Mouse (Mus musculus) CH12.LX (cell line): ENCODE data around the gene Asic2. TPM values are rescaled to one million over a fixed set of nuclear protein-coding genes. Genes with fewer than 3 reads are reported as not detected.

Source experiments
- DNase-seq: peaks from one replicate; pipeline ENCODE4 v3.0.0-alpha.2; 2013; ENCODE audit errors: extremely low read depth
- H3K27ac ChIP-seq: 2 replicates; pipeline ENCODE4 v1.5.1; 2012; ENCODE audit warnings: low read depth, mild to moderate bottlenecking, control low read depth, moderate library complexity; ENCODE audit not compliant: insufficient read depth
- H3K27me3 ChIP-seq: replicated peaks from 2 replicates; pipeline ENCODE3; 2012; ENCODE audit warnings: inconsistent platforms
- H3K36me3 ChIP-seq, 2 experiments: replicated peaks in 1 of 2; 2 replicates each; pipeline versions ENCODE3 to v1.6.1; 2012; ENCODE audit warnings: inconsistent platforms in 1 of 2, low read length in 1 of 2, mild to moderate bottlenecking in 1 of 2, mixed read lengths in 1 of 2, moderate library complexity in 1 of 2; ENCODE audit not compliant: control insufficient read depth in 1 of 2, insufficient read depth in 1 of 2
- H3K4me1 ChIP-seq, 2 experiments: 2 replicates each; pipeline ENCODE4 v1.6.1; 2012; ENCODE audit warnings: inconsistent platforms in 1 of 2, moderate library complexity in 1 of 2; ENCODE audit not compliant: insufficient read depth in 2 of 2, control insufficient read depth in 1 of 2
- H3K4me2 ChIP-seq: 2 replicates; pipeline ENCODE4 v1.6.1; 2012; ENCODE audit warnings: low read depth, mild to moderate bottlenecking, control low read depth; ENCODE audit not compliant: poor library complexity, insufficient read depth, severe bottlenecking
- H3K4me3 ChIP-seq, 3 experiments: fragments of 150-350 bp in 1 of 3; sonication (generic) in 1 of 3; replicated peaks in 1 of 3; 2 replicates each; pipeline versions ENCODE3 to v1.5.1; 2011 to 2012; ENCODE audit warnings: low read depth in 2 of 3, low read length in 2 of 3, mild to moderate bottlenecking in 2 of 3, moderate library complexity in 2 of 3, control low read depth in 1 of 3, improper control_type of control experiment in 1 of 3, inconsistent platforms in 1 of 3, mixed read lengths in 1 of 3; ENCODE audit not compliant: poor library complexity in 1 of 3
- H3K79me2 ChIP-seq: replicated peaks from 2 replicates; pipeline ENCODE4 v1.6.1; 2012; ENCODE audit warnings: mild to moderate bottlenecking, moderate library complexity; ENCODE audit not compliant: control insufficient read depth, poor library complexity, insufficient read depth, severe bottlenecking; ENCODE audit errors: extremely low read depth
- H3K9ac ChIP-seq: 2 replicates; pipeline ENCODE4 v1.6.1; 2012; ENCODE audit warnings: low read depth, mild to moderate bottlenecking, control low read depth, moderate library complexity; ENCODE audit not compliant: insufficient read depth
- H3K9me3 ChIP-seq: replicated peaks from 2 replicates; pipeline ENCODE3; 2012; ENCODE audit warnings: low read length, inconsistent platforms, mixed read lengths
- BHLHE40 ChIP-seq: IDR thresholded peaks from 2 replicates; pipeline ENCODE4 v1.6.1; 2011; ENCODE audit warnings: mild to moderate bottlenecking, low read depth, low read length, improper control_type of control experiment
- JUN ChIP-seq: IDR thresholded peaks from 2 replicates; pipeline ENCODE4 v1.6.1; 2011; ENCODE audit warnings: low read depth, mild to moderate bottlenecking, low read length, improper control_type of control experiment, moderate library complexity; ENCODE audit not compliant: insufficient read depth
- JUND ChIP-seq: conservative IDR thresholded peaks from 2 replicates; pipeline ENCODE4 v1.6.1; 2011; ENCODE audit warnings: low read depth, low read length, improper control_type of control experiment
- MEF2A ChIP-seq: IDR thresholded peaks from 2 replicates; pipeline ENCODE4 v1.6.1; 2014; ENCODE audit warnings: low read depth, mild to moderate bottlenecking, inconsistent platforms, low read length, improper control_type of control experiment, borderline replicate concordance
- POLR2A ChIP-seq: IDR thresholded peaks from 2 replicates; pipeline ENCODE4 v1.6.1; 2011; ENCODE audit warnings: low read depth, mild to moderate bottlenecking, improper control_type of control experiment, low read length
- RAD21 ChIP-seq: IDR thresholded peaks from 2 replicates; pipeline ENCODE4 v1.6.1; 2011; ENCODE audit warnings: low read depth, mild to moderate bottlenecking, low read length, improper control_type of control experiment, moderate library complexity
- RCOR1 ChIP-seq: conservative IDR thresholded peaks from 2 replicates; pipeline ENCODE4 v1.6.1; 2012; ENCODE audit warnings: low read depth, mild to moderate bottlenecking, inconsistent platforms, low read length, improper control_type of control experiment
- SIN3A ChIP-seq: IDR thresholded peaks from 2 replicates; pipeline ENCODE4 v1.6.1; 2012; ENCODE audit warnings: low read length, improper control_type of control experiment, inconsistent platforms
- SMC3 ChIP-seq: IDR thresholded peaks from 2 replicates; pipeline ENCODE4 v1.6.1; 2011; ENCODE audit warnings: low read depth, low read length, improper control_type of control experiment
- TBP ChIP-seq: conservative IDR thresholded peaks from 2 replicates; pipeline ENCODE4 v1.6.1; 2011; ENCODE audit warnings: low read depth, low read length, improper control_type of control experiment
- TCF12 ChIP-seq: IDR thresholded peaks from 2 replicates; pipeline ENCODE4 v1.6.1; 2014; ENCODE audit warnings: low read depth, mild to moderate bottlenecking, inconsistent platforms, low read length, improper control_type of control experiment
- USF2 ChIP-seq: conservative IDR thresholded peaks from 2 replicates; pipeline ENCODE4 v1.6.1; 2011; ENCODE audit warnings: low read depth, low read length, improper control_type of control experiment
- ZC3H11A ChIP-seq: IDR thresholded peaks from 2 replicates; pipeline ENCODE4 v1.6.1; 2012; ENCODE audit warnings: low read depth, mild to moderate bottlenecking, inconsistent platforms, low read length, improper control_type of control experiment
- ZMIZ1 ChIP-seq: IDR thresholded peaks from 2 replicates; pipeline ENCODE4 v1.6.1; 2012; ENCODE audit warnings: low read depth, mild to moderate bottlenecking, inconsistent platforms, low read length, improper control_type of control experiment
- dilution Hi-C: fragments of 300-500 bp; cut with MboI; formaldehyde crosslinking; loops from 2 replicates; pipeline ENCODE4 v1.14.3; 2020; ENCODE audit warnings: low sequenced_read_pairs; ENCODE audit not compliant: extremely low pct_unique_long_range_greater_than_20kb, extremely low pct_ligation_motif_present
- in situ Hi-C: fragments of 300-500 bp; cut with MboI; formaldehyde crosslinking; loops from 3 replicates; pipeline ENCODE4 v1.14.3; 2019; ENCODE audit warnings: low sequenced_read_pairs, low pct_ligation_motif_present, low pct_unique_long_range_greater_than_20kb, mixed read lengths
- polyA plus RNA-seq: library from polyadenylated mRNA; unstranded; fragments of >175 nt; gene quantifications from 2 replicates; pipeline ENCODE4 v1.2.1, GENCODE M21; 2012; ENCODE audit warnings: low read depth; ENCODE audit not compliant: insufficient read length
- total RNA-seq, 2 experiments: library from RNA; depleted of rRNA; stranded (reverse); fragments of 300-350 nt in 1 of 2; fragments of >200 nt in 1 of 2; gene quantifications; 2 replicates each; pipeline ENCODE4 v1.2.3; 2012 to 2014

The Asic2 gene
- total and polyA plus RNA-seq, 3 experiments = not detected

GRCm38 (mm10) chr11:81056776-81057175, 911.5 kb downstream of the Asic2 start:
- Histone ChIP-seq H3K4me2 (no peak overlapping the region), H3K4me1 (no peaks in the 10 kb centered on the region), H3K9ac (no peak overlapping the region), H3K27me3 (peaks cover 97% of the 10 kb centered on the region), H3K36me3 (no peaks in the 10 kb centered on the region), H3K79me2 (no peaks in the 10 kb centered on the region), H3K9me3 (no peaks in the 10 kb centered on the region), H3K4me3 (no peak overlapping the region), H3K27ac (no peak overlapping the region)
- no peak for TF ChIP-seq JUND
- no peak for TF ChIP-seq POLR2A
- no peak for TF ChIP-seq TCF12
- TF ChIP-seq RAD21 = no peak
- no peak for TF ChIP-seq JUN
- TF ChIP-seq USF2 = no peak
- TF ChIP-seq MEF2A = no peak
- no peak for DNase-seq
- in situ Hi-C loops = no loop called here
- dilution Hi-C loops = no loop called here

GRCm38 (mm10) chr11:81055446-81056145, 912.7 kb downstream of the Asic2 start:
- no peak overlapping the region for H3K4me3 ChIP-seq
- H3K9ac ChIP-seq = no peak overlapping the region
- peaks cover 99% of the 10 kb centered on the region for H3K27me3 ChIP-seq
- H3K4me1 ChIP-seq = peaks cover 0 to 3% of the 10 kb centered on the region in 2 experiments; a peak in 1 of 4 replicates
- H3K36me3 ChIP-seq = no peaks in the 10 kb centered on the region
- dilution Hi-C loops (no loop called here), in situ Hi-C loops (no loop called here)
- H3K9me3 ChIP-seq = no peaks in the 10 kb centered on the region
- no peak overlapping the region for H3K27ac ChIP-seq
- H3K4me2 ChIP-seq = no peak overlapping the region
- DNase-seq = no peak
- no peaks in the 10 kb centered on the region for H3K79me2 ChIP-seq
- no peak for TF ChIP-seq SIN3A
- no peak for TF ChIP-seq ZMIZ1
- no peak for TF ChIP-seq TCF12
- no peak for TF ChIP-seq RCOR1
- TF ChIP-seq TBP = no peak
- TF ChIP-seq ZC3H11A = no peak
- TF ChIP-seq RAD21 = no peak
- no peak for TF ChIP-seq SMC3
- TF ChIP-seq BHLHE40 = no peak
